Mouse (Mus musculus): ENCODE measurements around the gene Arpc5. TPM values are rescaled to one million over a fixed set of nuclear protein-coding genes. Genes with fewer than 3 reads are reported as not detected.
"Not testable (repeated sequence)": the region's sequence is repeated elsewhere in the genome, so short reads cannot be mapped to it uniquely, and the experiment has no call there.

The Arpc5 gene
- total RNA-seq, 1 experiment from 2014 or later: 118 TPM

- ATAC-seq (replicated peaks; ENCODE audit: low read depth, poor library complexity, severe bottlenecking): peak; percentile 70
These were observed 8.3 kb downstream of the Arpc5 start for GRCm38 (mm10) chr1:152774601-152775000.

- peak; percentile 86 for ATAC-seq (replicated peaks; ENCODE audit: low read depth, poor library complexity, severe bottlenecking)
These were observed 12.9 kb downstream of the Arpc5 start for GRCm38 (mm10) chr1:152779071-152779737.

GRCm38 (mm10) chr1:152784620-152785019 is 18.3 kb downstream of the Arpc5 start:
- ATAC-seq (replicated peaks; ENCODE audit: low read depth, poor library complexity, severe bottlenecking): no peak

GRCm38 (mm10) chr1:152785446-152785845 is 19.1 kb downstream of the Arpc5 start:
- ATAC-seq (replicated peaks; ENCODE audit: low read depth, poor library complexity, severe bottlenecking): not testable (repeated sequence)

GRCm38 (mm10) chr1:152786953-152787352 is 20.6 kb downstream of the Arpc5 start:
- no peak for ATAC-seq (replicated peaks; ENCODE audit: low read depth, poor library complexity, severe bottlenecking)

GRCm38 (mm10) chr1:152788121-152788660 is 21.8 kb downstream of the Arpc5 start:
- ATAC-seq (replicated peaks; ENCODE audit: low read depth, poor library complexity, severe bottlenecking): no peak

- ATAC-seq (replicated peaks; ENCODE audit: low read depth, poor library complexity, severe bottlenecking): peak; percentile 90
These were observed 23.9 kb downstream of the Arpc5 start for GRCm38 (mm10) chr1:152790254-152790653.

GRCm38 (mm10) chr1:152790821-152791220 is 24.5 kb downstream of the Arpc5 start:
- ATAC-seq (replicated peaks; ENCODE audit: low read depth, poor library complexity, severe bottlenecking): 0 out of 2 replicates have a peak, but pooled peaks have one; percentile 30

GRCm38 (mm10) chr1:152791269-152791668 is 24.9 kb downstream of the Arpc5 start:
- no peak for ATAC-seq (replicated peaks; ENCODE audit: low read depth, poor library complexity, severe bottlenecking)

GRCm38 (mm10) chr1:152792736-152793494 is 26.6 kb downstream of the Arpc5 start:
- no peak for ATAC-seq (replicated peaks; ENCODE audit: low read depth, poor library complexity, severe bottlenecking)

- ATAC-seq (replicated peaks; ENCODE audit: low read depth, poor library complexity, severe bottlenecking): no peak
These were observed 27.3 kb downstream of the Arpc5 start for GRCm38 (mm10) chr1:152793495-152794130.

- ATAC-seq (replicated peaks; ENCODE audit: low read depth, poor library complexity, severe bottlenecking): 0 out of 2 replicates have a peak, but pooled peaks have one; percentile 27
These were observed 29.4 kb downstream of the Arpc5 start for GRCm38 (mm10) chr1:152795688-152796255.

- peak; percentile 24; the same call in 1 of the 2 replicates for ATAC-seq (replicated peaks; ENCODE audit: low read depth, poor library complexity, severe bottlenecking)
These were observed 30.4 kb downstream of the Arpc5 start for GRCm38 (mm10) chr1:152796683-152797263.

- peak; percentile 84 for ATAC-seq (replicated peaks; ENCODE audit: low read depth, poor library complexity, severe bottlenecking)
These were observed 31.8 kb downstream of the Arpc5 start for GRCm38 (mm10) chr1:152798125-152798524.

- peak; percentile 61 for ATAC-seq (replicated peaks; ENCODE audit: low read depth, poor library complexity, severe bottlenecking)
These were observed 33.6 kb downstream of the Arpc5 start, which contains the start of gene Ncf2 for GRCm38 (mm10) chr1:152799897-152800296. TSS of gene Ncf2 (plus strand) at chr1:152800194.

GRCm38 (mm10) chr1:152800633-152801176 is 34.4 kb downstream of the Arpc5 start:
- ATAC-seq (replicated peaks; ENCODE audit: low read depth, poor library complexity, severe bottlenecking): no peak

- ATAC-seq (replicated peaks; ENCODE audit: low read depth, poor library complexity, severe bottlenecking): peak; percentile 45
These were observed 38.6 kb downstream of the Arpc5 start for GRCm38 (mm10) chr1:152804907-152805306.

- peak; percentile 84 for ATAC-seq (replicated peaks; ENCODE audit: low read depth, poor library complexity, severe bottlenecking)
These were observed 41.5 kb downstream of the Arpc5 start for GRCm38 (mm10) chr1:152807619-152808391.

GRCm38 (mm10) chr1:152808392-152808680 is 42.0 kb downstream of the Arpc5 start:
- ATAC-seq (replicated peaks; ENCODE audit: low read depth, poor library complexity, severe bottlenecking): 0 out of 2 replicates have a peak, but pooled peaks have one; percentile 4

Data from common myeloid progenitor, adult 5-6 weeks (primary cell).